Mouse (Mus musculus): ENCODE results near the gene Slc36a4. TPM values are rescaled to one million over a fixed set of nuclear protein-coding genes. Genes with fewer than 3 reads are reported as not detected.

The Slc36a4 gene
- polyA plus RNA-seq, 1 experiment, result 1.4 TPM

- H3K27me3 ChIP-seq (ENCODE audit: control insufficient read depth, insufficient read depth, low read length), result no peaks in the 10 kb centered on the region
- TF ChIP-seq POLR2A (IDR thresholded peaks at IDR 0.05; ENCODE audit: low read depth, low read length) (no peak), CTCF (IDR thresholded peaks at IDR 0.05; ENCODE audit: extremely low read depth, insufficient read length, insufficient replicate concordance, low read depth, low read length) (no peak)
- 90% methylated on average over 12 of the region's 12 CpGs for WGBS
- H3K36me3 ChIP-seq (ENCODE audit: control insufficient read depth, insufficient read depth, low read length), result no peaks in the 10 kb centered on the region
- H3K4me1 ChIP-seq (ENCODE audit: control insufficient read depth, insufficient read depth, insufficient read length, low read length), result no peaks in the 10 kb centered on the region
- no peak overlapping the region for H3K4me3 ChIP-seq (ENCODE audit: low read depth, low read length)
- no peak overlapping the region for H3K27ac ChIP-seq (ENCODE audit: insufficient read depth, low read depth, low read length)
Measured at GRCm38 (mm10) chr9:15772766-15773165, 63.2 kb downstream of the Slc36a4 start.

- H3K4me3 ChIP-seq (ENCODE audit: low read depth, low read length), result no peak overlapping the region
- no peaks in the 10 kb centered on the region for H3K27me3 ChIP-seq (ENCODE audit: control insufficient read depth, insufficient read depth, low read length)
- H3K27ac ChIP-seq (ENCODE audit: insufficient read depth, low read depth, low read length), result no peak overlapping the region
- 48% methylated on average over 4 of the region's 4 CpGs for WGBS
- H3K4me1 ChIP-seq (ENCODE audit: control insufficient read depth, insufficient read depth, insufficient read length, low read length), result no peaks in the 10 kb centered on the region
- TF ChIP-seq CTCF (IDR thresholded peaks at IDR 0.05; ENCODE audit: extremely low read depth, insufficient read length, insufficient replicate concordance, low read depth, low read length), result no peak
- no peak for TF ChIP-seq POLR2A (IDR thresholded peaks at IDR 0.05; ENCODE audit: low read depth, low read length)
- H3K36me3 ChIP-seq (ENCODE audit: control insufficient read depth, insufficient read depth, low read length), result no peaks in the 10 kb centered on the region
Measured at GRCm38 (mm10) chr9:15773426-15773825, 63.9 kb downstream of the Slc36a4 start.

GRCm38 (mm10) chr9:15774911-15775310 is 65.4 kb downstream of the Slc36a4 start:
- H3K27me3 ChIP-seq (ENCODE audit: control insufficient read depth, insufficient read depth, low read length), result no peaks in the 10 kb centered on the region
- H3K27ac ChIP-seq (ENCODE audit: insufficient read depth, low read depth, low read length), result no peak overlapping the region
- TF ChIP-seq POLR2A (IDR thresholded peaks at IDR 0.05; ENCODE audit: low read depth, low read length), result no peak
- TF ChIP-seq CTCF (IDR thresholded peaks at IDR 0.05; ENCODE audit: extremely low read depth, insufficient read length, insufficient replicate concordance, low read depth, low read length), result no peak
- no peaks in the 10 kb centered on the region for H3K4me1 ChIP-seq (ENCODE audit: control insufficient read depth, insufficient read depth, insufficient read length, low read length)
- 66% methylated on average over 1 of the region's 1 CpGs for WGBS
- no peaks in the 10 kb centered on the region for H3K36me3 ChIP-seq (ENCODE audit: control insufficient read depth, insufficient read depth, low read length)
- no peak overlapping the region for H3K4me3 ChIP-seq (ENCODE audit: low read depth, low read length)

DNA sequence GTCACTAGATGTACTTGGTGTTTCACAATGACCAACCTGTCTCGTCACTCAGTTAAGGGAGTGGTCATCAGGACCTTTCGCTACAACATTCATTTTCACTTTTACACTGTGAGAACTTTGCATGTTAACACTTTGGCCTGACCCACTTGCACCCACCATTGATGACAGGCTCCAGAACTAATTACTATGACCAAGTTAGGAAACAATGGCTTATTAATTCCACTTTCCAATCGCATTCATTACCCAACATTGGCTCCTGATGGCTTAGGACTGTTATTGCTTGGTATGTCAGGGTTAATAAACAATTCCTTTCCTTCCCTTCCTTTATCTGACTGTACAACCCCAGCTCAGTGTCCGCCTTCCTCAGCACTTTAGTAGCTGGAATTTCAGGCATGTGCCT is 72.4 kb downstream of the Slc36a4 start:
- no peak overlapping the region for H3K27ac ChIP-seq (ENCODE audit: insufficient read depth, low read depth, low read length)
- TF ChIP-seq CTCF (IDR thresholded peaks at IDR 0.05; ENCODE audit: extremely low read depth, insufficient read length, insufficient replicate concordance, low read depth, low read length) (no peak), POLR2A (IDR thresholded peaks at IDR 0.05; ENCODE audit: low read depth, low read length) (no peak)
- H3K4me1 ChIP-seq (ENCODE audit: control insufficient read depth, insufficient read depth, insufficient read length, low read length), result no peaks in the 10 kb centered on the region
- no peak overlapping the region for H3K4me3 ChIP-seq (ENCODE audit: low read depth, low read length)
- no peaks in the 10 kb centered on the region for H3K27me3 ChIP-seq (ENCODE audit: control insufficient read depth, insufficient read depth, low read length)
- WGBS, result 58% methylated on average over 4 of the region's 4 CpGs
- H3K36me3 ChIP-seq (ENCODE audit: control insufficient read depth, insufficient read depth, low read length), result no peaks in the 10 kb centered on the region

DNA sequence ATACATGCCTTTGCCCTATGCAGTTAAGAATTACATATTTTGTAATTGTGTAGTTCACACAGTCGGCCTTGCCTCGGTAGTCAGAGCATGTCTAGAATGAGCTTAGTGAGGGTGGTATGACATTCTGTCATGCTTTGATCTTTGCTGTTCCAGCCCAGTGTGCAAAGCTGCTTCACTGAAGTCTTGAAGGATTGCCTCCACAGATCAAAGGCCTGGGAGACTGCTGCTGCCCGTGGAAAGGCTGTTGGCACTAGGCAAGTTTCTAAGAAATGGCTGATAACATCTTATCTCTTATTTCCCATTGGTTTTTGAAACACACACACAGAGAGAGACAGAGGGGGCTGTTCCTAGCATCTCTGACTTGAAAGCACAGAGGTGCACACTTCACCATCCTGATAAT is 76.7 kb downstream of the Slc36a4 start:
- H3K36me3 ChIP-seq (ENCODE audit: control insufficient read depth, insufficient read depth, low read length), result no peaks in the 10 kb centered on the region
- no peak for TF ChIP-seq CTCF (IDR thresholded peaks at IDR 0.05; ENCODE audit: extremely low read depth, insufficient read length, insufficient replicate concordance, low read depth, low read length)
- TF ChIP-seq POLR2A (IDR thresholded peaks at IDR 0.05; ENCODE audit: low read depth, low read length), result no peak
- no peaks in the 10 kb centered on the region for H3K27me3 ChIP-seq (ENCODE audit: control insufficient read depth, insufficient read depth, low read length)
- no peak overlapping the region for H3K4me3 ChIP-seq (ENCODE audit: low read depth, low read length)
- WGBS, result 34% methylated on average over 3 of the region's 3 CpGs
- H3K27ac ChIP-seq (ENCODE audit: insufficient read depth, low read depth, low read length), result no peak overlapping the region
- no peaks in the 10 kb centered on the region for H3K4me1 ChIP-seq (ENCODE audit: control insufficient read depth, insufficient read depth, insufficient read length, low read length)

DNA sequence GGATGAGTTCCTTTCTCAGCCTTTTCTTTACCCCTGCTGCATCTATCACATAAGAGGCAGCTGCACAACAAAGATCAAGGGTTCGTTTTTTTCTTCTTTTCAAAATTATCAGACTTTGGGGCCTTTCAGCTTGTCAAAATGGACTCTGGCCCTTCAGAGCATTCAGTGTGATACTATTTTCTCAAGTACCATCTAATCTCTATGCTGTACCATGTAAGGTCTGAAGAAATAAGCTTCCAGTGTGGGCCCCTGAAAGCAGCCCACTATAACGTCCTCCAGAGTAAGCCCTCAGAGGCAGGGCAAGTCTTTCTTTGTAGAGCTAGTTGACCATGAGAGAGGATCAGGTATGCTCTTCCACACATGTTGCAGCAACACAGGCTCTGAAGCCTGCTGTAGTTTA is 77.1 kb downstream of the Slc36a4 start:
- Histone ChIP-seq H3K4me3 (ENCODE audit: low read depth, low read length) (no peak overlapping the region), H3K27me3 (ENCODE audit: control insufficient read depth, insufficient read depth, low read length) (no peaks in the 10 kb centered on the region), H3K27ac (ENCODE audit: insufficient read depth, low read depth, low read length) (no peak overlapping the region), H3K4me1 (ENCODE audit: control insufficient read depth, insufficient read depth, insufficient read length, low read length) (no peaks in the 10 kb centered on the region), H3K36me3 (ENCODE audit: control insufficient read depth, insufficient read depth, low read length) (no peaks in the 10 kb centered on the region)
- 33% methylated on average over 2 of the region's 2 CpGs for WGBS
- TF ChIP-seq CTCF (IDR thresholded peaks at IDR 0.05; ENCODE audit: extremely low read depth, insufficient read length, insufficient replicate concordance, low read depth, low read length), result no peak
- no peak for TF ChIP-seq POLR2A (IDR thresholded peaks at IDR 0.05; ENCODE audit: low read depth, low read length)

GRCm38 (mm10) chr9:15792076-15792475 is 82.5 kb downstream of the Slc36a4 start:
- H3K27me3 ChIP-seq (ENCODE audit: control insufficient read depth, insufficient read depth, low read length), result no peaks in the 10 kb centered on the region
- no peaks in the 10 kb centered on the region for H3K36me3 ChIP-seq (ENCODE audit: control insufficient read depth, insufficient read depth, low read length)
- no peak overlapping the region for H3K4me3 ChIP-seq (ENCODE audit: low read depth, low read length)
- H3K4me1 ChIP-seq (ENCODE audit: control insufficient read depth, insufficient read depth, insufficient read length, low read length), result no peaks in the 10 kb centered on the region
- no peak for TF ChIP-seq POLR2A (IDR thresholded peaks at IDR 0.05; ENCODE audit: low read depth, low read length)
- TF ChIP-seq CTCF (IDR thresholded peaks at IDR 0.05; ENCODE audit: extremely low read depth, insufficient read length, insufficient replicate concordance, low read depth, low read length), result no peak
- WGBS, result 85% methylated on average over 9 of the region's 9 CpGs
- H3K27ac ChIP-seq (ENCODE audit: insufficient read depth, low read depth, low read length), result no peak overlapping the region

Other genes starting within 250 kb of the Slc36a4 start
- gene Smco4, start 216.3 kb upstream of the Slc36a4 start, polyA plus RNA-seq (2012; rRNA removed), result 6.8 and 15.2 TPM in 2 replicates
- gene Deup1, start 81.8 kb upstream of the Slc36a4 start, polyA plus RNA-seq (2012; rRNA removed), result 0.05 TPM in 1 of 2 replicates, not detected in the other
- not detected in 2 replicates for gene Mtnr1b, start 164.8 kb downstream of the Slc36a4 start, polyA plus RNA-seq (2012; rRNA removed)